Mouse (Mus musculus): Measurements from ENCODE around the gene 3425401B19Rik.
A peak's percentile ranks its signal among the peaks of the same experiment; 100 is the strongest.

Gene 3425401B19Rik

GRCm38 (mm10) chr14:32659781-32660180 is 25.3 kb downstream of the 3425401B19Rik start:
- DNase-seq = no peak

GRCm38 (mm10) chr14:32638485-32638884 is 46.6 kb downstream of the 3425401B19Rik start:
- no peak for DNase-seq

- DNase-seq = no peak
Observed at GRCm38 (mm10) chr14:32634015-32634682, 50.9 kb downstream of the 3425401B19Rik start.

- no peak for DNase-seq
Observed at GRCm38 (mm10) chr14:32632908-32633600, 52.0 kb downstream of the 3425401B19Rik start.

DNA sequence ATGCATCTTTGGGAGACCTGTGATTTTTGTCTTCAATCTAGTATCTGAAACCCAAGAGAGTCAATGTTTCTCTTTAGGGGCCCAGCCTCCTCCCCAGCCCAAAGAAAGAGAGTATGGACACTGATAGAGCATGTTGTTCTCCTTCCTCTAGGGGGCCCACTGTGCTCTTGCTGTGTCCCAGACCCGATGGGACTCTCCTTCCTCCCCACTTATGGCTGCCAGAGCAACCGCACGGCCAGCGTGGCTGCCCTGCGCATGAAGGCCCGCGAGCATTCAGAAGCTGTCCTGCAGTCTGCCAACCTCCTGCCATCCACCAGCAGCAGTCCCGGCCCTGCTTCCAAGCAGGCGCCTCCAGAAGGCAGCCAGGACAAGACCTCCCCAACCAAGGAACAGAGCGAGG is 56.5 kb downstream of the 3425401B19Rik start:
- DNase-seq = no peak

- no peak for DNase-seq
Observed at GRCm38 (mm10) chr14:32627271-32627670, 57.8 kb downstream of the 3425401B19Rik start.

DNA sequence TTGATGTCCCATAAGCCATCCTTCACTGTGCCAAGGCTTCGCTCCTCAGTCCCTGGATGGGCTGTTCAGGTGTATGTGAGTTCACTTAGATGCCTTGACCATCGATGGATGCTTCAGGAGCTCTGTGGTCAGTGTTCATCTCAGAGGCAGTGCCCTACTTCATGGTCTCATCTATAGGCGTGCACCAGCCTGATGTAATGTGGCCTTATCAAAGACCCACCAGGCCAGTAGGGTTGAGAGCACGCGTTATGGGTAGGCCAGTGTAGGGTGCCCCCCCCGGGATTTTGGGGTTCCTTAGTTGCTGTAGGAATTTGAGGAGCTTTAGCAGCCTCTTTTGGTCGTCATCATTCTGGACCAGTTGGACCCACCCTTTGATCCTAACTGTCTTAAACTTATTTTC is 60.3 kb downstream of the 3425401B19Rik start:
- no peak for DNase-seq

DNA sequence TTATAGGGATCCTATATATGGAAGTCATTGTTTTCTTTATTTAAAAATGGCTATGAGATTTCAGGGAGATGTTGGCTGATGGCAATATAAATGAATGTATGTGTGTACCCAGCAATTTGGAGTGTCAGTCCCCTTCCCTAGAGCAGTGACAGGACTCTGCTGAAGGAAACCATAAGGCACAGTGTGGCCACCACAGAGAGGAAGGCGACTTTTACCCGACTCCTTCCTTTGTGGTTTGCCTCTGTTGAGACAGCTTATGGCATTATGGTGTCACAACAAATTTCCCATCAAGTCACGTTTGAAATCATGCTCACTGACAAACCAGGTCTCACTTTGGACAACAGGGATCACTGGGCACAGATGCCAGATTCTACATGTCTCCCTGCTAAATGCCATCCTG is 60.8 kb downstream of the 3425401B19Rik start:
- DNase-seq = no peak

- no peak for DNase-seq
Observed at GRCm38 (mm10) chr14:32617253-32617652, 67.8 kb downstream of the 3425401B19Rik start.

DNA sequence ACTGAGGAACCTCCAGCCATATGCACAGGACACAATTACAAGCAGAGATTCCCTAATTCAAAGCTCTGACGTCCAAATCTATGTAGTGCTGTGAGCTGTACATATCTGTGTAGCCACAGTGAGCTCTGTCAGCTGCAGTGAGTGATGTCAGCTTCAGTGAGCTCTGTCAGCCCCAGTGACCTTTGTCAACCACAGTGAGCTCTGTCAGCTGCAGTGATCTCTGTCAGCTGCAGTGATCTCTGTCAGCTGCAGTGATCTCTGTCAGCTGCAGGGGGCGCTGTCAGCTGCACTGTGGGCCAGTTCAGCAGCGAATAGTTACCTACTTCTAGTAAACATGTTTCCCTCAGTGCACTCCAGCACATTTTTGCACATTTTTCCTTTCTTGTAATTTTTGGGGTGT is 75.7 kb downstream of the 3425401B19Rik start:
- peak; percentile 40 to 49 for DNase-seq
